Mouse (Mus musculus) midbrain, embryonic 10.5 days (tissue): ENCODE measurements around the gene Lyst. TPM values are rescaled to one million over a fixed set of nuclear protein-coding genes. Genes with fewer than 3 reads are reported as not detected.

Experiments
- DNase-seq: peaks from one replicate; pipeline ENCODE4 v3.0.0-alpha.2; 2017; ENCODE audit warnings: low spot score
- H3K27ac ChIP-seq: fragments of 300-500 bp; sonication (generic); replicated peaks from 2 replicates; pipeline ENCODE4 v1.5.1; 2016; ENCODE audit warnings: mild to moderate bottlenecking
- H3K27me3 ChIP-seq: fragments of 300-500 bp; sonication (generic); 2 replicates; pipeline ENCODE4 v1.6.1; 2016; ENCODE audit warnings: low read depth, mild to moderate bottlenecking; ENCODE audit not compliant: poor library complexity, severe bottlenecking
- H3K36me3 ChIP-seq: fragments of 300-500 bp; sonication (generic); 2 replicates; pipeline ENCODE4 v1.6.1; 2016; ENCODE audit warnings: mild to moderate bottlenecking, moderate library complexity
- H3K4me1 ChIP-seq: fragments of 300-500 bp; sonication (generic); 2 replicates; pipeline ENCODE4 v1.6.1; 2016
- H3K4me3 ChIP-seq: fragments of 300-500 bp; sonication (generic); 2 replicates; pipeline ENCODE4 v1.5.1; 2016; ENCODE audit warnings: mild to moderate bottlenecking, moderate library complexity
- H3K9me3 ChIP-seq: fragments of 300-500 bp; sonication (generic); replicated peaks from 2 replicates; pipeline ENCODE4 v1.6.1; 2016; ENCODE audit warnings: mild to moderate bottlenecking
- WGBS: fragments of 180-500 bp; shearing (Covaris S2); methylation state at CpG from one replicate; pipeline ENCODE4 v1.1.7; 2016; 5-methylcytosine and 5-hydroxymethylcytosine counted together
- polyA plus RNA-seq: library from polyadenylated mRNA; unstranded; fragments of >200 nt; fragmentation: Nextera tagmentation; extraction: Ambion mirVana; gene quantifications from 2 replicates; pipeline ENCODE4 v1.2.1, GENCODE M21; 2016

The Lyst gene
- polyA plus RNA-seq, 1 experiment from 2014 or later, result 1.9 TPM

DNA sequence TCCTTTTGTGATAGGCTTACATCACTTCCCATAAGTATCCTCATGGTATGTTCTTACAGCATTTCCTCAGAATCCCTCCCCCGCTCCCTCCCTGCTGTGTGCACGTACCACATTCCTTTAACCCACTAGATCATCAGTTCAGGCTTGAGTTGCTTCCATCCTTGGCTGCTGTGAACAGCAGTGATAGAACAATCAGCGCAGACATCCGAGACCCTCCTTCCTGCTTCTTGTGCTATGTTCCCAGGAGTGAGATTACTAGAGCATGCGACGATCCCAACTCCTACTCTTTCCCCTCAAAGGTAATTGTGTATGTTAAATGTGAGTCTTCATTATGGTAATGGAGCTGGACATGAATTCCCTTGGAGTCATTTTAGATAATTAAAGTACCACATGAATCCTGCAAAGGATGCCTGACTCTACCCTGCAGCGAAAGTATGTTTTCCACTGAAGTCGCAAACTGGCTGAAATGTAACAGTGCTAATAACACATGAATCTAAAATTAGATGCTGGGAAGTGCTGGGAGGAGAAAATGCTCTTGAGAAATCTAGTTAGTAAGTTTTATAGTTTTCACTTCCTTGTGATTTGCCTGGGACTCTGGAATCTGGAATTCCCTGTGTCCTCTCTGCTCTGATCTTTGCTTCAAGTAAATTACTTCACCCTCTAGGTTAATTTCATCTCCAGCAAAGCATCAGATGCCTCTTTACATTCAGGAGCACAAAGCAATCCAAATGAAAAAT is 13.6 kb upstream of the Lyst start:
- H3K9me3 ChIP-seq, result no peaks in the 10 kb centered on the region
- no peak overlapping the region for H3K27ac ChIP-seq
- DNase-seq, result no peak
- peaks cover 10% of the 10 kb centered on the region for H3K4me1 ChIP-seq
- H3K27me3 ChIP-seq, result no peaks in the 10 kb centered on the region
- H3K36me3 ChIP-seq, result no peaks in the 10 kb centered on the region
- no peak overlapping the region for H3K4me3 ChIP-seq
- WGBS, result 53% methylated on average over 8 of the region's 8 CpGs

DNA sequence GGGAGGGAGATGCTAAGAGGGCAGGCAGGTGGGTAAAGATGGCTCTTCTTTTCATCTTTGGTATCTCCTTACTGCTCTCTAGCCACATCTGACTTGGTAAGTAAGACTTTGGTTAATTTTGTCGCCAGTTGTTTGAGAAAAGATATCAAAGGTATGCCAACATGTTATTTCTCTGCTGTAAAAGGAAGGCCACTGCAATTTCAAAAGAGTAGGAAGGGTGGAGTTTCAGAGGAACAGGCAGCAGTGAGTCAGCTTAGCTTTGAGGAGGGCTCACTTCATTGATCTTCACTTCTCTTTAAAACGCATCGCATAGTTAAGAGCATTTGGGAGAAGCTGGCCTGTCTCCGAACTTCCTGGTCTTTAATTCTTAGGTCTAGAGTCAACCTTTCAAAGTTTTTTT is 8.2 kb upstream of the Lyst start:
- Histone ChIP-seq H3K9me3 (no peaks in the 10 kb centered on the region), H3K27ac (no peak overlapping the region), H3K4me1 (peaks cover 3% of the 10 kb centered on the region; the same call in 1 of the 2 replicates), H3K27me3 (no peaks in the 10 kb centered on the region), H3K36me3 (no peaks in the 10 kb centered on the region), H3K4me3 (no peak overlapping the region)
- DNase-seq, result no peak
- 76% methylated on average over 4 of the region's 4 CpGs for WGBS

DNA sequence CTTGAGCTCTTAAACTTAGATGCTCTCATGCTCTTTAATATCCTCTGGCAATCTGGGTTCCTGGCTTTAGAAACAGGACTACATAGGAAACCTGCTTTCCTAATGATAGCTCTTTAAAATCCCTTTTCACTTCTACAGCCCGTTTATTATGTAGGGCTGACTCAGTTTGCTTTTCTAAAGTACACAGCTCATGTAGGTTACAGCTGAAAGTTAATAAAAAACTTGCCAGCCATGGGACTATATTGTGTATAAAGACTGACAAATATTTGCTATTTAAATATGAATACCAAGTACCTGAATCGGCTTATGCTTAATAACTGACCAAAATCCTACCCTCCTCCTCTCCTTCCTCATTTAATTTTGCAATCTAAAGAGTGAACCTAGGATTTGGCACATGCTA is 6.7 kb upstream of the Lyst start:
- H3K9me3 ChIP-seq, result no peaks in the 10 kb centered on the region
- H3K27me3 ChIP-seq, result no peaks in the 10 kb centered on the region
- H3K27ac ChIP-seq, result no peak overlapping the region
- H3K4me3 ChIP-seq, result no peak overlapping the region
- no peaks in the 10 kb centered on the region for H3K36me3 ChIP-seq
- H3K4me1 ChIP-seq, result no peaks in the 10 kb centered on the region
- WGBS, result 74% methylated on average over 2 of the region's 2 CpGs
- DNase-seq, result no peak

DNA sequence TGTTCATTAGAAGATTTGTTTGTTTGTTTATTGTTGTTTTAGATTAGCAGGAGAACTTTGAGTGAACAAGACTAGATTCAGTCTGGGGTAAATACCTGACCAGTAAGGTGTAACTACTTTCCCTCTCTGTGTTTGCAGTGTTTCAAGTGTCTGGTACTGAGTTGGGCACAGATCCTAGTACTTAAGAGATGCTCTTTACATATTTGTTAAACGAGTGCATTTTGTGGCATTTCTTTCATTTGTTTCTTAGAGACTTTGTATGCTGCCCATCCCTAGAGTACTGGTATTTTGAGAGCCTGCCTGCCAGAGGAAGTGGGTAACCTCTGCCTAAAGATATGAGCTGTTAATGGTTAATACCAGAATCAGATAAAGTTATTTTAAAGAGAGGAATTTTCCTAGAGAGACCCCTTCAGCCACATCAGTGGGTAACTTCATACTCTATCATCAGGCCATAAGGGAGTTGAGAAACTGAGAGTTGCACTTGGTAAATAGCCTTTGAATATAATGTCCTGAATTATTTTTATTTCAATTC is 2.5 kb upstream of the Lyst start:
- no peak for DNase-seq
- no peak overlapping the region for H3K4me3 ChIP-seq
- H3K4me1 ChIP-seq, result peaks cover 14% of the 10 kb centered on the region
- no peak overlapping the region for H3K27ac ChIP-seq
- H3K27me3 ChIP-seq, result 0 out of 2 replicates have a peak, but pooled peaks cover 9% of the 10 kb centered on the region
- no peaks in the 10 kb centered on the region for H3K9me3 ChIP-seq
- no peaks in the 10 kb centered on the region for H3K36me3 ChIP-seq
- WGBS, result 69% methylated on average over 1 of the region's 1 CpGs

DNA sequence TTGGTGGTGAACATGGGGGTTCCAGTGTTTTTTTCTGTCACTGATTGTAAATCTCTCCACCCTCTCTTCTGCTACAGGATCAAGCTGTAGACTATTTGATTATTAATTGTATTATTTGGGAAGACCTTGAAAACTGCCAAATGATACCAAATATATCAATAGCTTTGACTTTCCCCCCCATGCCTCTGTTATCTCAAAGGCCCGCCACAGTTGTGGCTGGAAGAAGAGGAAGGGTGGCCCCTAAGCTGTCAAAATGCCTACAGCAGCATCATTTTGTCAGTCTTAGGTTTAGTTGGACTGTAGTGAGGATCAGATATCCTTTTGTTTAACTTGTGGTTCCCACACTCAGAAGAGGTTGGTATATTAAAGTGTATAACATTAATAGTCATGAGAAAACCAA is 1.7 kb upstream of the Lyst start:
- Histone ChIP-seq H3K36me3 (no peaks in the 10 kb centered on the region), H3K4me1 (peaks cover 14% of the 10 kb centered on the region), H3K9me3 (no peaks in the 10 kb centered on the region), H3K27ac (no peak overlapping the region), H3K4me3 (no peak overlapping the region), H3K27me3 (0 out of 2 replicates have a peak, but pooled peaks cover 9% of the 10 kb centered on the region)
- WGBS, result 100% methylated on average over 1 of the region's 1 CpGs
- DNase-seq, result no peak

DNA sequence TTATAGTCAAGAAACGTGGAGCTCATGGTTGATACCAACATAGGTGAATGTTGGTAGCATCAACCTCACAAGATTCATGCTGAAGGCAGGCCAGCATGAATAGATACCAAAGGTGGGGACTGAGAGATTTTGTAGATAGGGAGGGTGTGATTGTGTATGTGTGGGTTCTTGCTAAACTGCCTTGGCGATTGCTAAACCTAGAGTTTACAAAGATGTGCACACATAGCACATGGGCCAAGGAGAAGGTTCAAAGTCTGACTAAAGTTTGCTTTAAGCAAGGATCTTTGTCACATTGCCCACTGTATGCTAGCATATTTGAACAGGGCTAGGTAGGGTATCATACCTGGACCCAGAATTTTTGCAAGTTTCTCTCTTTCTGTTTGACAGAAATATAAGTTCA is 1.2 kb upstream of the Lyst start:
- Histone ChIP-seq H3K27ac (no peak overlapping the region), H3K4me3 (no peak overlapping the region), H3K27me3 (0 out of 2 replicates have a peak, but pooled peaks cover 9% of the 10 kb centered on the region), H3K36me3 (no peaks in the 10 kb centered on the region), H3K4me1 (peaks cover 14% of the 10 kb centered on the region), H3K9me3 (no peaks in the 10 kb centered on the region)
- DNase-seq, result no peak
- WGBS, result 95% methylated on average over 2 of the region's 2 CpGs

DNA sequence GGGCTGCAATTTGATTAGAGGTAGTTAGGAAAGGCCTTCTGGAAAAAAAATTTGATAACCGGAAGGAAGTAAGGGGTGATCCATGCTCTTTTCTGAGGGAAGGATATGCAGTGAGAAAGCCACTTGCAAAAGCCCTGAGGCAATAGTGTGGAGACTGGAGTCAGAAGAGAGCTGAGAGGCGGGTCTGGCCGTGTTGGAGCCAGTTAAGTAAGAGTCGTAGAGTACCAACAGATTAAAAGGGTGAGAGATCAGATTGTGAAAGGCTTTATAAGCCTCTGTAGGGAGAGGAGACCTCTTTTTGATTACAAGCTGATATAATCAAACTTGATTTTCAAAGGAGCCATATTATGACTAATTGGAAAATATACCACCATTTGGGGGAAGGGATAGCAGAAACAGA is 1.7 kb downstream of the Lyst start:
- H3K36me3 ChIP-seq, result no peaks in the 10 kb centered on the region
- H3K4me3 ChIP-seq, result no peak overlapping the region
- 52% methylated on average over 4 of the region's 4 CpGs for WGBS
- 0 out of 2 replicates have a peak, but pooled peaks cover 9% of the 10 kb centered on the region for H3K27me3 ChIP-seq
- H3K27ac ChIP-seq, result no peak overlapping the region
- peaks cover 14% of the 10 kb centered on the region for H3K4me1 ChIP-seq
- H3K9me3 ChIP-seq, result no peaks in the 10 kb centered on the region
- no peak for DNase-seq

DNA sequence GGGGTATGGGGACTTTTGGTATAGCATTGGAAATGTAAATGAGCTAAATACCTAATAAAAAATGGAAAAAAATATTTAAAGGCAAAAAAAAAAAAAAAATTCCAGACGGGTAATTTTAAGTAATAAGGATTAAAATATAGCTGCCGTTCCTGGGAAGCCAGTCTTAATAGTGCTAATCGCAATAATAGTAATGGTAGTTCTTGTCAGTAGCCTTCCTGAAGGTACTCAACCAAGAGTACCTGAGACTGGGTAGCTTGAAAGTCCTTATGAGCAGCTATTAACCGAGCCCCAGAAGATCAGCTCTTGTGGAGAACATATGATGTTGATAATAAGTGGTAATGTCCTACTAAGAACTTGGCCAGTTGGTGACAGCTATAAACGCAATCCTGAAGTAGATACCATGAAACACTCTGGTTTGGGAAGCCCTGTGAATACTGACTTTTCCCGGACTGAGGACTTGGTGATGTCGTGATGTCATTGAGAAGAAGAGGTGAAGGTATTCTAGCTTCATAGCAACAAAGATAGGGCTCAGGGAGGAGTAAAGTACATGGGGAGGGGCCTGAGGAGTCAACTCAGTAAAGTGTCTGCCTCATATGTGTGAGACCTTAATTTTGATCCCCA is 6.3 kb downstream of the Lyst start:
- Histone ChIP-seq H3K4me1 (0 out of 2 replicates have a peak, but pooled peaks cover 4% of the 10 kb centered on the region), H3K36me3 (no peaks in the 10 kb centered on the region), H3K9me3 (no peaks in the 10 kb centered on the region), H3K27me3 (0 out of 2 replicates have a peak, but pooled peaks cover 5% of the 10 kb centered on the region), H3K27ac (no peak overlapping the region), H3K4me3 (no peak overlapping the region)
- whole genome bisulfite sequencing, result 91% methylated on average over 7 of the region's 7 CpGs
- no peak for DNase-seq

DNA sequence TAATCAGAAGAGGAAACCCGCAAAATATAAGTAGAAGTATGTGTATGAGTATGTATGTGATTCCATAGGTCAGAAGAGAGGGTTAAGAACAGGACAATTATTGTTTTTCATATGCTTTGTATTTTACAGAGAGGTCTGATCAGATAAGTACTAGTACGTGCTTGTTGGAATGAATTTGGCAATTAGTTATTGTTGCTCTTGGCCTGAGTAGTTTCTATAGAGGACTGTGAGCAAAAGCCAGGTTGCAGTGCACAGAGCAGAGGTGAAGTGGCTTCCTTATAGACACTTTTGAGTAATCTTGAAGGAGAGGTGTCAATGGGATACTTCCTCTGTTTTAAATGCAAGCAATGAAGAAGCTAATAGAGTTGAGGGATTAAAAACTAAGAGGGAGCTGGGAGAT is 7.7 kb downstream of the Lyst start:
- WGBS, result 85% methylated on average over 2 of the region's 2 CpGs
- H3K27ac ChIP-seq, result no peak overlapping the region
- H3K4me1 ChIP-seq, result no peaks in the 10 kb centered on the region
- no peak overlapping the region for H3K4me3 ChIP-seq
- no peak for DNase-seq
- no peaks in the 10 kb centered on the region for H3K9me3 ChIP-seq
- H3K27me3 ChIP-seq, result no peaks in the 10 kb centered on the region
- H3K36me3 ChIP-seq, result no peaks in the 10 kb centered on the region

DNA sequence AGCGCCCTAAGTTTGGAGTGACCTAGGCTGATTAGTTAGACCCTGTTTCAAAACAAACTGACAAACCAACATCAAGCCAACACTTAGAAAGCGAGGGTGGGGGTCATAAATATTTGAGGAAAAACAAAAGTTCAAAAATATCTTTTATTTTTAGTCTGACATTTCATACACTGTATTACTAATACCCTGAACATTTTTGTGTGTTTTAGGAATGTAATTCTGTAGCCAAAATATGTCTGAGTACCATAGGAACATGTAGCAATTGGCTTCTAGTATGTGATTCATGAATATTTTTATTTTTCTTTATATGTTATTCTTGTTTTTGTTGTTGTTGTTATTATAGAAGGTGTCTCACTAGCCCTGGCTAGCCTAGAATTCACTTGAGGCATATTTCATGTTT is 11.2 kb downstream of the Lyst start:
- H3K4me1 ChIP-seq, result no peaks in the 10 kb centered on the region
- no peak for DNase-seq
- no peaks in the 10 kb centered on the region for H3K9me3 ChIP-seq
- no peak overlapping the region for H3K4me3 ChIP-seq
- no peaks in the 10 kb centered on the region for H3K36me3 ChIP-seq
- no peaks in the 10 kb centered on the region for H3K27me3 ChIP-seq
- no peak overlapping the region for H3K27ac ChIP-seq
- 91% methylated on average over 2 of the region's 2 CpGs for WGBS

DNA sequence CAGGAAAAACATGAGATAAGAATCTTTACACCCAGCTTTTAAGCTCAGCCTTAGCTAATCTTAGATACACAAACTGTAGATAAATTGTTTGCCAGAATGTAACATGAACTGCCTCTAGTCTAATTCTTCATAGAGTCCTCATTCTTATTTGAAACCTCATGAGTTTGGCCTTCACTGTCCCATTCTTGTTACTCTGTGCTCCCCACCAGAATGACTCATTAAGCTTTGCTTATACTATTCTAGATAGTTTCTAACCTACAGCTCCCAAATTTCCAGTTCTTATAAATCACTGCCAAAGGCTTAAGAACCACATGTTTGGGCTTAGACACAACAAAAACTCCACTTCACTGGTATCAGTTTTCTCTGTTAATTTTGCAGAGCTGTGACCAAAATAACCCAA is 16.0 kb downstream of the Lyst start:
- Histone ChIP-seq H3K4me3 (no peak overlapping the region), H3K36me3 (no peaks in the 10 kb centered on the region), H3K4me1 (no peaks in the 10 kb centered on the region), H3K9me3 (no peaks in the 10 kb centered on the region), H3K27ac (no peak overlapping the region), H3K27me3 (no peaks in the 10 kb centered on the region)
- DNase-seq, result no peak

DNA sequence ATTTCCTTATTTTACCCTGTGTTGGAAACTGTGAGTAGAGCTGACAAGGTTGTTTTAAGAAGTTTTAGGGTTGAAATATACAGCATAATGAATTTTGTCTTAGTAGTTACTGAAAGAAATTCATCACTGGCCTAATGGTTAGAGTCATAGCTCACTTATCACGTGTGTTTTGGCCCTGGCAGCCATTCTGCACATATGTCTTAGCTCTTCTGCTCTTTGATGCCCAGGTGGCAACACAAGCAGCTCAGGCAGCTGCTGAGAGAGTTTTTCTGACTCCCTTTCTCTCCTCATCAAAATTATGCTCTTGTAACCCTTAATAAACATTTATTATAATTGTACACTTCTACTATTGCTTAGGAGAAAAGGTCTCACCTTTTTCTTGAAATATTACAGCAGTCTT is 18.1 kb downstream of the Lyst start:
- no peaks in the 10 kb centered on the region for H3K36me3 ChIP-seq
- H3K27me3 ChIP-seq, result no peaks in the 10 kb centered on the region
- 66% methylated on average over 1 of the region's 1 CpGs for WGBS
- H3K27ac ChIP-seq, result no peak overlapping the region
- H3K4me3 ChIP-seq, result no peak overlapping the region
- DNase-seq, result no peak
- no peaks in the 10 kb centered on the region for H3K9me3 ChIP-seq
- H3K4me1 ChIP-seq, result no peaks in the 10 kb centered on the region

DNA sequence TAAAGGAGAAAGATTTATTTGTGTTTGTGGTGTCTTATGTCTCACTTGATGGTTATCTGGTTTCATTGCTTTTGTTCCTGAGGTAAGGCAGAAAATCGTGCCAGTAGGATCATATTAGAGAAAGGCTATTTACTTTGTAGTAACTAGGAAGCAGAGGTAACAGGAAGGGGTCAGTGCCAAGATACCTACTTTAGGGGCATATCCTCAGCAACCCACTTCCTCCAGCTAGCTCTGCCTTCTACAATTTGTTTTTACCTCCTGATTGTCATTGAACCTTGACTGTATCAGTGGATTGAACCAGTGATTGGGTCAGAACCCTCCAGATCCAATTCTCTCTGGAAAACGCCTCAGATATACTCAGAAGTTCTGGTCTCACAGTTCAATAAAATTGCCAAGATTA is 19.5 kb downstream of the Lyst start:
- Histone ChIP-seq H3K27ac (no peak overlapping the region), H3K27me3 (no peaks in the 10 kb centered on the region), H3K9me3 (no peaks in the 10 kb centered on the region), H3K36me3 (no peaks in the 10 kb centered on the region), H3K4me3 (no peak overlapping the region), H3K4me1 (no peaks in the 10 kb centered on the region)
- 83% methylated on average over 2 of the region's 2 CpGs for WGBS
- no peak for DNase-seq
